Mouse (Mus musculus) adrenal gland, adult 18-20 months (tissue): ENCODE measurements at regions not wholly inside any gene's neighbourhood (a gene's known extent, or its start where the extent isn't known, plus 50 kb on each side); places are given as distances from the start of the nearest gene placed in this dataset.

Experiments used
- DNase-seq, 2 experiments: peaks; one replicate each; pipeline ENCODE4 v3.0.0; 2021 to 2022; ENCODE audit warnings: low spot score in 2 of 2

DNA sequence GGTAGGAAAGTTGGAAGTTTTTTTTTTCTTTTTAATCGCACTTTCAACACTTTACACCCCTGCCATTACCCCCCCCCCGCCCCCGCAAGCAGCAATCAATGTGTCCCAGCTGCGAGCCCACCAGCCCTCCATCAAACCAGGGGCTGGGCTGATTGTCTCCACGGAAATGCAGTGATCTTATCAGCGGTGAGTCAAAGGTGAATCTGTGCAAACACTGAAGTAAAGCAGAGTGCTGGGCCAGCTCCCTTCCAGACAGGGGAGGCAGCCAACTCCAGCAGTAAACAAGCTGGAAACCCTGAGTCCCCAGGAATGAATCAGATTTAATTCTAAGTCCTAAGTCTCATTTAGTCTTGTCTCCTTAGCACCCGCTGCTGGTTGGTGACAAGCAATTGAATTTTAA lies 234.3 kb upstream of the Gpc5 start:
- DNase-seq = no peak

DNA sequence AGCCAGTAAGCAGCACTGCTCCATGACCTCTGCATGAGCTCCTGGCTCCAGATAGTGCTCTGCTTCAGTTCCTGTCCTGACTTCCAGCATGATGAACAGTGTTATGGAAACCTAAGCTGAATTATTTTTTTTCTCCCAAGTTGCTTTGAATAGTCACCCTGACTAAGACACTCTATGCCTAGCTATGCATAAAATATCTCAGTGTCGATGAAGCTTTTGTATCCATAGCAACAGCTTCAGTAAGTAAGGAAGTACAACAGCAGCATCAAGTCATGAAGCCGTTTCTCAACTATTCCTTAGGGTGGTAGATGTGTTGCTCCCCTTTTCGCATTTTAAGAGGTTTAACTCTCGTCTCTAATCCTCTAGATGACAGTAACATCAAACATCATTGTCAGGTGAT lies 228.4 kb upstream of the Gpc5 start:
- no peak for DNase-seq

DNA sequence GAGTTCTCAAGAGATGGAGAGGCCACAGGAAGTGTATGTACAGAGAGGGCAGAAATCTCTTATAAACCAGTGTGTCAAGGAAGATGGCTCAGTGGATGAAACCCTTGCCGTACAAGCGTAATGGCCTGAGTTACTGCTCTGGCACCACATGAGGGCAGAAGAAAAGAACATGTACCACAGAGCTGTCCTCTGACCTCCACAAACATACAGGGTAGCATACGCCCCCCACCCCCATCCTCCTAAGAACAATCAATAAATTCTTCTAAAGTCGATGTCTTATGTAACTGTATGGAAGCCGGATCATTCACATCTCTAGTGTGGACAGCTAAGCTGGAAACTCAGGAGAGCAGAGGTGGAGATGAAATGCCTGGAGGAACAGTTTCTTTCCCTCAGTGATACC lies 227.9 kb upstream of the Gpc5 start:
- no peak for DNase-seq

DNA sequence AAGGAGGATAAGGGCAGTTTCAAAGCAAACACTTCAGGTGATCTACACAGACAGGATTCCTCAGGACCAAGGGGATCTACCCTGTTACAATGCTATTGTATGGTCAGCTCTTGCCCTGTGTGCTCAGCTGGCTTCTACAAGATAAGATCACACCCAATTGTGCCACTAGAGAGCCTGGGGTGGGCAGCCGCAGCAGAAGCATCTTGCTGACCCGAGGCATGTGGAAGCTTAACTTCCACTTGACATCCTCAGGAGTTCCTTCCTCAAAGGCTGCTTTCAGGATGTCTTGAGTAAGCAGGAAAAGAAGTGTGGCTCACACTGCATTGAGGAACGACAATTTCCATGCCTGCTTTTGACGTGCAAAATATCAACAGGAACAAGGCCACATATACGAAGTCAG lies 222.8 kb upstream of the Gpc5 start:
- DNase-seq = no peak

DNA sequence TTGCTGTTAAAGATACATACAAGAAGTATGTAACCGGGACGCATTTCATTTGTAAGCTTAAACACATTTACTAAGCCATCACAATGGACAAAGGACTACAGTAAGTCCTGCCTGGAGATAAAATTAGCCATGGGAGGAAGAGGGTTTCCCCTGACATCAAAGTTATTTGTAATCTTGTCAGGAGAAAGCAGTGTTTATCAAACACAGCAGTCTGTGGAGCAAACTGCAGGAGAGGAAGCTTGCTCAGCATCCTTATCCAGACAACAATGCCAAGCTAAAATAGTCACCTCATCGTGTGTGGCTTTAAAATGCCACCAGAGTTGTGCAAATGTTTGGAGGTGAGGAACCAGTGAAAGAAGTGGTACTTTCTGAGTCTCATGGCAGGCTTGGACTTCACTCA lies 216.9 kb upstream of the Gpc5 start:
- DNase-seq = no peak

DNA sequence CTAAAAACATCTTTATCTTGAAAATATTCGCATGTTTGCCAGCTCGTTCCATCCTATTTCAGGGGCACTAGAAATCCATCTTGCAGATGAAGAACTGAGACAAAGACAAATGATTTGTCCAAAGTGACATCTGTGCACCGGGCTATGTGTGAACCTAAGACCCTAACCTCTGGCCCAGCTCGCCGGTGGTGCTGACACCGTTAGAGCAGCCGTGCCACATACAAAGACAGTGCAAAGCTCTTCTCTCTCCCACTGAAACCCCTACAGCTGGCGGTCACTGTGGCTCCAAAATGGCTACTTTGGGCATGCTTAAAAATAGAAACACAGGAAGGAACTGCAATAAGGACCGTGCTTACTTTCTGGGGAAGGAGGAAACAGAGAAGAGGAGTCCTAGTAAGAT lies 215.6 kb upstream of the Gpc5 start:
- DNase-seq = no peak

DNA sequence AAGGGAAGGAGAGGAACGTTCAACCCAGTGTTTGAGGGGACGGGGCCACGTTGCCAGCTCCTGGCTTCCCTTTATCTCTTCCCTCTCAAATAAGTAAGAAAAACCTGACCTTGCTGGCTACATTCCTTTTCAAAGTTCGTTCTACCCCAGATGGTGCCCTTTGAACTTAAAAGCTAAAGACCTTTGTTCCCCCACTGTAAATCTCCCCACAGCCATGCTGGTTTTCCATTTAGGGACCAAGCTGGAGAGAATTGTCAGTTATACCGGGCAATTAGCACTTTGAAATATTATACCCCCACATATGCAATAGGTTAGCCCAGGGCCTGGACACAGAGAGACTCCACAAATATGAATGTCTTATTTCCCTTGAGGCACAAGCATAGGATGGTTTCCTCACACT lies 214.5 kb upstream of the Gpc5 start:
- no peak for DNase-seq

DNA sequence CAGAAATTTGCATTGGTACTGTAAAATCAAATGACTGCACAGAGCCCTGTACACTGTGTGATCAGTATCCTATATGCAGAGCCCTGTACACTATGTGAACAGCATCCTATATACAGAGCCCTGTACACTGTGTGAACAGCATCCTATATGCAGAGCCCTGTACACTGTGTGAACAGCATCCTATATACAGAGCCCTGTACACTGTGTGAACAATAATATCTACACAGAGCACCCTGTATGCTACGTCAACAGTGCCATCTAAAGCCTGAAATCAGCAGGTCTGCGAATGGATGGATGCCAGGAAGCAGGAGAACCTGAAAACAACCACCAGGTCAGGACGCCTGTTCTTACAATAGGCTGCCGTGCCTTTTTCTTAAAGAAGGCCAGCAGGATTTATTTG lies 211.7 kb upstream of the Gpc5 start:
- no peak for DNase-seq

DNA sequence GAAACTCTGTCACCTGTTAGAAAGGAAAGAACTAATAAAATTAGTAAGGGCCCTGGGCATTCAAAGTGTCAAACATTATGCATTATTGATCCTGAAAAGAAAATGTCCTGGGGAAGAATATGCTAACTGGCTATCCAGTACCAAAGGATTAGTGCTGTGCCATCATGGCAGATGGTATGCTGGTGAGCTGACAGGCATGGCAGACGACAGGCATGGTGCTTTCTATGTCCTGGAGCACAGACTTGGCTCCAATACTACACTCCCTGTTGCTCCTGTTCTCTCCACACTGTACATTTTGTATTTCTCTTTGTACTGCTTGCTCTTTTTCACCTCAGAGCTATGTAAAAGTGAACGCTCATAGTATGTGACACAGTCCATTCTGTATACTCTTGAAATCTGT lies 187.9 kb upstream of the Gpc5 start:
- DNase-seq = no peak

DNA sequence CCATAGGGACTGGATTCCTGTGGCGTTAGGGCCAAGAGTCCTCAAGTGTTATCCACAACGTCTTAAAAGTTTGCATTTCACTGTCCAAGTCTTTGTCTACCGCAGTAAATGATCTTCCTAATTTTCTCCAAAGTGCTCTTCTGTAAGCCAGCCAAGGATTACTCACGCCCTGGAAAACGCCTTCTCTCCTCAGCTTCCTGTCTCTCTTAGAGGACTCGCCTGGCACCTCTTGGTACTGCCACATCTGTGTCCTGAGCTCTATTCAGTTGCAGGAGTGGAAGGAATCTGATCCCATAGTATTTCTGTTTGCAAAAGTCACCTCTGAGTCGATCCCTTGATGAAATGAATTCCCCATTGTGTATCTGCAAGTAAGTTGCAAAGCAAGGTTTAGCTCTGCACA lies 179.7 kb upstream of the Gpc5 start:
- no peak for DNase-seq

DNA sequence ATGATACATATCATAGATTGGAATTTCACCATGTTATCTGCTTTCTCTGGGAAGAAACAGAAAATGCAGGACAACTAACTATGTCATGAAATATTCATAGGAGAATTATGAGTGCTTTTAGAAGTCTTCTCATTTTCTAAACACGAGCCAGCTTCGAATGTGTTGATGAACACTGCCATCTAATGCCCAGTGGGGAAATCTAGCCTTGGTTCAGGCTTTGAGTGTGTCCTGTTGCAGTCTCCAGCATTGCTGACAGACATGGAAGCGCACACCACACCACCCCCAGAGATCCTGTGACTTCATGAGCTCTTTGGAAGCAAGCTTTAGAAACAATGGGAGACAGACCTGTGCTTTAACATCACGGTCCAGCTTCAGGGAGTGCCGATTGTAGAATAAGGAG lies 178.8 kb upstream of the Gpc5 start:
- DNase-seq = no peak

DNA sequence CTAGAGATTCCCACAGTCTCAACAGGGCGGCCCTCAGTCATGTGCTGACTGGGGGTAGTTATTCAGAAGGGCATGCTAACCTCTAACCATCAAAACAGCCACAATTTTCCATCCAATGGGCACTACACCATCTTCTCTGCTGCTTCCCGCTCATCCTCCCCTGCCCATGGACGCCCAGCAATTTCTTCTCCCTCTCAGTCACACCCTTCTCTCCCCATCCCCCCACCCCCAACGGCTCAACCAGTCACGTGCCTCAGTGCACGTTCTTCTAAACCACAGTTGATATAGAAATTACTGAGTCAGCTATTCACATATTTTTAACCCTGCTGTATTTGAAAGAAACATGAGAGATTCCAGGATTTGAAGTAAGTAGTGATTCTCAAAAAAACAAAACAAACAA lies 146.3 kb upstream of the Gpc5 start:
- DNase-seq = no peak

DNA sequence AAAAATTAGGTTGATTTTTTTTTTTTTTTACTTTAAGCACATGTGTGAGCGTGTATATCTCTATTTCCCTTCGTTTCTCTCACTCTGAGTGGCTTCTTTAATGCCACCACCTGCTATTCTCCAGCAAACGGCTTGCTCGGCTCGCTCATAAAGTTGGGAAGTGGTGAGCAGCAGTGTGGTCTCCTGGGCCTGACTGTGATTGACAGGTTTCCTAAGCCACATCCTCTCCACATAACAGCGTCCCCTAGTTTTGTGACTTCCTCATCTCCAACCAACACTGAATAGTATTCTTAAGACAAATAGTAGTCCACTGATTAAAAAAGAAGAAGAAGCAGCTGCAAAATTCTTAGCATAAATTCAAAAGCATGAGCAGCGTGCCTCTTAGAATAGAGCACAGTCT lies 145.7 kb upstream of the Gpc5 start:
- DNase-seq = no peak

DNA sequence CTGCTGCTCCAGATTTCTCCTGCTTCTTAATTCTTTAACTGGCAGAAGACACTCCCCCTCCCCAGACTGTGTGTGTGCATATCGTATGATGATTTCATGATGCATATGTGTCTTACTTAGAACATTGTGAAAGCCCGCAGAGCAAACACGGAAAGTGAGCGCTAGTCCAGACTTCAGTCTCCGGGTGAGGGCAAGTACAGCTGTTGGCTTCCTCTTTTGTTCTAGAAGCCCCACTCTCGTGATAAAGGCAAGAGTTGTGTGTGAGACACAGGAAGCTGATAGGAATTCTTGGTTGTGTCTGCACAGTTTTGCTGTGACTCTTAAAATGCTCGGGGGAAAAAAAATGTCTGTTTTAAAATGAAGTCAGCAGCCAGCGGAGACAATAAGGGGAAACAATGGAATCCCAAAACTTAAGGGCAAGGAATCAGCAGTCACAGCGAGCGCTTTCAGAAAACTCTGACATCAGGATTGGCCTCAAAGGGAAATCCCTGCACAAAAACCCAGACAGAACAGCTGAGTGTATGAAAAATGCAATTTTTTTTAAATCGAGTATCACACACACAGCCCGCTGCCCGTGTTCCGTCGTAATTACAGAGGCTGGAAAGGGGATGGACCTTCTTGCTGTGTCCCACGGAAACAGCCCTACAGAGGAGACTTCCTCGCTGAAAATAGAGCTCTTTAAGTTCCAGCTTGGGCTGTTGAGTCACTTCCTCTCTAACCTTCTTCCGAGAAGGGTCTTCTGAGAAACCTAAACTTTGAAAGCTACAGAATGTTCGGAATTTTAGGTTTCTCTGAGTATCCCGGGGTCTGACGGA lies 143.5 kb upstream of the Gpc5 start:
- no peak for DNase-seq

DNA sequence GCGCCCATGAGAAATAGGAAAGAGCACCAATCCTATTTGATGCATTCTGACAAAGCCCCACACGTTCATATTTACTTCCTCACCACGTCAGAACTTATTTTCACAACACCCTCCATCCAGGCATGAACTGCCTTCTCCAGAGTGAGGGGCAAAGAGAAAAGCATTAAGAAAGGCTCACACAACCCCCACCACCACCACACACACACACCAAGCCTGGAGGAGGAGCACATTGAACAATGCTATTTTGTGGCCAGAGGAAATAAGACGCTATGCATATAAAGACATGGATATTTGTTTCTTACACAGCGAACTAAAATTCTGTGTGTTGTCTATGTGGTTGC lies 142.9 kb upstream of the Gpc5 start:
- no peak for DNase-seq

DNA sequence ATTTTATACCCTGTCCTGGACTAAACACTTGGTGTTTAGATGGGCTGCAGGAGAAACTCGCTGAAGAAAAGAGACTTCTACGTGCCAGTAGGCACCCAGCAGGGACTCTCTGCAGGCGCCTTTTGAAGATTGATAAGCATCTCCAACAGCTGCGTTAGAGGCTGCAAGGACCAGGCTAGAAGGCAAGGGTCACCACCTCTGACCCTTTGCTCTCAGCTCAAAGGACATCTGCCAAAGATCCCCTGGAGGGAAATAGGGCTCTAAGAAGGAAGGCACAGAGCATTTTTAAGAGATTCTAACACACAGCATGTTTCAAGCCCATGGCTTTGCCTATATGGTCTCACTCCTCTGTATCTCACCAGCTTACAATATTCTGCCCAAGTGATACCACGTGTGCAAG lies 139.7 kb upstream of the Gpc5 start:
- no peak for DNase-seq

DNA sequence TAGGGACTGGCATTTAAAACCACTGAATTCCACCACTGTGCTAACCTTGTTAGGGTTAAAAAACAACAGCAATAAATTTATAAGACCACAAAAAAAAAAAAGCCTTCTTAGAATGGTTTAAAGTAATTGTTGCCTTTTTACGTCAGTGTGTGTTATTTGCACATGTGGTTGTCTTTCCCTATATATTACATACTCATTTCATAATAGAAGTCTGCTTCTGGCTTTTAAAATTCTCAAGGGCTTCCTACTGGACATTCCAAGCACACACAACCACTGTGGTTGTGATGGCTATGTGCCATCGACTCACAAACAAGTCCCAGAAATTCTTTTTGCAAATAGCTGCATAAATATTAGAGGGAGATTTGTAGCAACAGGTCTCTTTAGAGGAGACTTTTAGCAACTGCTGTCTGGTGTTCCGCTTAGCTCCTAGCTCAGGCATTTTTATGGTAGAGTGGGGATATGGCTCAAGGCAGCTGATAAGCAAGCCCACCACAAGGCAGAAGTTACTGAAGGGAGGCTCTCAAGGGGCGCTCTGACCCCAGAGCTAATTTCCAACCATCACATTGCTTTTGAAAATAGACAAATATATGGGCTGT lies 138.8 kb upstream of the Gpc5 start:
- DNase-seq = no peak

DNA sequence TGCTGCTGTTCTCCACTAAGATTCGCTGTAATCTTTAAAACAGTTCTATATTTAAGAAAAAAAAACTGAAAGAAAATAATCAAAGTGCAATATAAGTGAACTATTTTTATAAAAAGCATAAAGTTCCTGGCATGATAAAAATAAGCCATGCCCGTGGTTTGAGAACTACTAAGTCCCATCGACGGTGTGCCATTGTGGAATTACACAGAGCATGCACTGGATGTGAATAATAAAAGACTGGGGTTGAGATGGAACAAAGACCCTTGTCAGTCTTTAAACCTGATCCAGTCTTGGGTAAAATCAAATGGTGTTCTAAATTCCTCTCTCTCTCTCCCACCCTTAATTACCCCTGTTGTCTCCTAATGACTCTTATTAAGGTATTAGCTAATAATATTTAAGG lies 137.7 kb upstream of the Gpc5 start:
- DNase-seq = no peak

DNA sequence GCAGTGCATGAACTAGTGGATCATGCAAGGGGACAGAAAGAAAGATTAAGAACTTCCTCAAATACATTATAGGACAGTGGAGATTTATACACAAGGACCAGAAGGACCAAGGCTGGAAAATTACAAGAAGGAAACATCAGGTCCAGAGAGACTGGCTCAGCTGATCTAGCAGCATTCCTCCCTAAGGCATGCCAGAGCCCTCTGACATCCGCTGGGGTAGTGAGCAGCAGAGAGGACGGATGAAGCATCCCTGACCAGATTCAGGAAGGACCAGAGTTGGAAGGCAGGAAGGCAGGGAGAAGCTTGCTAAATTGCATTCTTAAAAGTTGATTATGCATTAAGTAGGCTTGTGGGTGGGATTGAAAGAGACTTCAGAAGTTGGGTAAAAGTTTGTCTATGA lies 136.4 kb upstream of the Gpc5 start:
- no peak for DNase-seq

DNA sequence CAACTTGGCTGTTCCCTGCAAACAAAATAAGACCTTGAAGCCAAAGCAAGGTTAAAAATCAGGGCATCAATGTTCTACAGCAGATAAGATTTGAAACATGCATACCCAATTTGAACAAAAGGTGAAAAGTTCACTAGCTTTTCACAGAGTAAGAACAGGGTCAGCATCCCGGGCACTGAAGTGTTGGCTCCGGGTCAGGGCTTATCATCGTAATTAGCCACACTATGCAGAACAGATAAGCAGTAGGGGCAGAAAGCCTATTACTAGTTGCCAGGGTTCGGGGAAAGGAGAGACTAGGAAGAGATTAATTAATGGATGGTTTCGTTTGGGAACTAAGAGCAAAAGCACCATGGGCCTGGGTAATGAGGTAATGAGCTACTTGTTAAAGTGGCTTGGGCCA lies 131.7 kb upstream of the Gpc5 start:
- DNase-seq = no peak

DNA sequence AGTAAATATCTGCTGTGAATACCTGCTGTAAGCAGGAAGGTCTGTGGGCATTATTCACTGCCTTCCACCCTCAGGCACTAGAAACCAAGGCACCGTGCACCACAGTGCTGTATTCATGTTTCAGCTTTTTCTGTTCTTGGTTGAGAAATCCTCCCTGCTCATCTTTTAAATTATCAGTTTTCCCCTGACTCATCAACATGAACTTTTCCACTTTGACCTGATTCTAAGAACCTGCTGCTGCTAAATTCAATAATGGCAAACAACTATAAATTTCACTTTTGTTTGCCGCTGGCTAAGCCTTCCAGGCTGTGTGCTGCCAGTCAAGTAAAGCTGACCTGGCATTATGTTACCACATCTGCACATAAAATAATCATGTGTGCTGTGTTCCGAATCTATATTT lies 126.1 kb upstream of the Gpc5 start:
- DNase-seq = no peak

DNA sequence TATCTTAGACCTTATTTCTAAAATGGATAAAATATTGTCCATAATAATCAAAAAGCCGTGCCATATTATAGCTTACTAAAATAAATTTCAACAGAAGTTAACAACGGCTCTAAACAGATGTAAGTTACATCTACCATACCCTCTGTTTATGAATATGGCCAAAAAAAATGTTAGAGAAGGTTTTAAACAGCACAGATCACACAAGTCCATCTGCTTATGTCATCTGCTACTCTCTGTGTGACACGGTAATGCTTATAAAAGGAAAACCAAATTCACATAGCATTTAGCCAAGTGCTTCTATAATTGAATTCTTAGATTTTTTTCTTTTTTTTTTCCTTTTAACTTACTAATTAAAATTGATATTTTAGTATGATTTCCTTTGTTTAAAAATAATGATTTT lies 123.0 kb upstream of the Gpc5 start:
- DNase-seq = no peak

DNA sequence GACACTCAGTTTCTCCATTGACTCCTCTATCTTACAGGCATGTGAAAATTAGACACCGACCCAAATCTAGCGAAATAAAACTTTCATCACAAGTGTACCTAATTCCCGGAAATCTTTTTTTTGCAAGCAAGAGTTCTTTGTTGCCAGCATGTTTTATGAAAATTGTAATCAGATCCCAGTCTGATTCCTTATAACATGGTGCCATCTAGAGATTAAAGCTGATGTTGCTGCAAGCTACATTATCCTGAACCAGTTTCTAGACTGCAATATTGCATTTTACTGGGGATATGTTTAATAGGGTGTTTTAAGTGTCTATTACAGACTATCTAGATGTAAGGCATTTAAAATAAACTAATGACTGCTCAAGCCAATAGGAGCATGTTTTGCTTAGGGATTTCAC lies 110.9 kb upstream of the Gpc5 start:
- no peak for DNase-seq

DNA sequence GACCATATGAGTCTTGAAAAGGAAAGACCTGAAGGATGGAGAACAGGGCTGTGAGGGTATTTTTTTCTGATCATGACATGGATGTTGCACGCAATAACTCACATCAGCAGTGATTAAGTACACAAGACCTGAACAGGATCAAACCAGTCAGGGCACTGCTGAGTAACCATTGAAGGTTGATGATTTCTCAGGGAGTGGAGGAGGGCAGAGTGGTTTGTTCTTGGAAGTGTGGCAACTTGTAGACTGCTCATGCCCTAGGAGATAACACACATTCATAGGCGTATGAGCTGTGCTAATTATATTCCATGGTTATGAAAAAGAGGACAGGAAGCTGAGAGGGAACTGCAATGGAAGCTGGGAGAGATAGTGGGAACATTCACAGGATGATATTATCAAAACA lies 88.8 kb upstream of the Gpc5 start:
- no peak for DNase-seq
